Mouse (Mus musculus): ENCODE results near the gene Ppp1r15b. TPM values are rescaled to one million over a fixed set of nuclear protein-coding genes. Genes with fewer than 3 reads are reported as not detected.

Ppp1r15b gene
- total and polyA plus RNA-seq, 3 experiments = 33.1 to 47.6 (median 47.5) TPM

DNA sequence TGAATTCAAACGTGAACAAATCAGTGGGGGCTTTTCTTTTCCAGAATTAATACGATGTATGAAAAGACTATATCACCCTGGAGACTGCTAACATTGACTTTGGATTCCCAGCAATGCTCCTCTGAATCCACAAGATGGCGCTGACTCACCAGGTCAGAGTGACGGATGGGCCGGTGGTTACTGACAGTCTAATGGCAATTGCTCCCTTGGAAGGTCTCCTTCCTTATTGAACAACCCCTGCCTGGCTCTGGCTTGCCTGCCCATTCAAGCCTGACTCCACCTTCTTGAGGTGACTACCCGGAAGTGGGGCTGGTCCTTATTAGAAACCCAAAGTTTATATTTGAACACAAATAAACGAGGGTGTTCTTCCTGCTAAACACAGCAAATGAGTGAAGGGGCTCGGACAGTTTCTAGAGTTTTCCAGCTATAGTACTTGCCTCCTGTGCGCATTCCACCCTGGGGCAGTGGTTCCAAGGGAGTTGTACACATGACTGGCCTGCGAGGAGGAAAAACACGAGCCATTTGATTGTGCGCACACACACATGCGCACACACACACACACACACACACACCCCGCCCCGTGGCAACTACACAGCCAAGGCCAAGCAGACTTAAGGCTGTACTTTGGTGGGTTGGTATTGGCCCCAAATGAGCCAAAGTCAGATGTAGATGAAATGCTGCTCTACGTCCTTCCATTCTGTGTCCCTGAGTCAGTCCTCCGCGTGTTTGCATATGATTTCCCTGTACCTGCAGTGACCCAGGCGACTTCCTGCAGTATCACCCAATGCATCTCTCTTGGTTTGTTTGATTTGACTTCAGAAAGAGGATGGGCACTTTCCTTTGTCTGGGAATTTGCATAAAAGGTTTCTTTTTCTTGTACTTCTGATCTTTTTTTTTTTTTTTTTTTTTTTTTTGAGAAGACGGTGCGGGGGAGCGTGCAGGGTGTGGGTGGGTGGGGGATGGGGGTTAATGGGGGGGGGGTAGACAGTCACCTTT, 15.4 kb downstream of the Ppp1r15b start:
- Histone ChIP-seq H3K36me3 (replicated peaks in 1 of 2; ENCODE audit: control insufficient read depth in 1 of 2, insufficient read depth in 1 of 2, low read length in 1 of 2) (peaks cover 3 to 11% of the 10 kb centered on the region in 2 experiments), H3K4me2 (ENCODE audit: insufficient read depth, low read depth, poor library complexity, severe bottlenecking) (peak overlapping the region; percentile 8; the same call in 1 of the 2 replicates), H3K27me3 (replicated peaks) (no peaks in the 10 kb centered on the region), H3K9ac (ENCODE audit: insufficient read depth, low read depth) (no peak overlapping the region), H3K4me3 (replicated peaks in 1 of 3; ENCODE audit: low read depth in 2 of 3, low read length in 2 of 3, poor library complexity in 1 of 3) (no peak overlapping the region), H3K27ac (ENCODE audit: insufficient read depth, low read depth) (no peak overlapping the region), H3K9me3 (replicated peaks; ENCODE audit: low read length) (peaks cover 9% of the 10 kb centered on the region), H3K4me1 (ENCODE audit: control insufficient read depth in 1 of 2, insufficient read depth in 2 of 2) (peaks cover 6 to 11% of the 10 kb centered on the region in 2 experiments), H3K79me2 (replicated peaks; ENCODE audit: control insufficient read depth, extremely low read depth, insufficient read depth, poor library complexity, severe bottlenecking) (no peaks in the 10 kb centered on the region)
- dilution Hi-C loops (cut with MboI; ENCODE audit: extremely low pct_ligation_motif_present, extremely low pct_unique_long_range_greater_than_20kb, low sequenced_read_pairs) = no loop called here
- TF ChIP-seq JUND (conservative IDR thresholded peaks at IDR 0.05; ENCODE audit: low read depth, low read length) (no peak), ZNF384 (IDR thresholded peaks at IDR 0.05; ENCODE audit: low read depth, low read length) (peak; percentile 84), USF2 (conservative IDR thresholded peaks at IDR 0.05; ENCODE audit: low read depth, low read length) (no peak), MAFK (IDR thresholded peaks at IDR 0.05; ENCODE audit: insufficient replicate concordance, low read length) (no peak), CTCF (conservative IDR thresholded peaks at IDR 0.05 in 1 of 2, IDR thresholded peaks at IDR 0.05 in 1 of 2; ENCODE audit: low read depth in 2 of 2, low read length in 2 of 2) (peak; percentile 71 to 93), RAD21 (IDR thresholded peaks at IDR 0.05; ENCODE audit: low read depth, low read length) (peak; percentile 91), ELF1 (IDR thresholded peaks at IDR 0.05; ENCODE audit: low read depth, low read length) (peak; percentile 70), SMC3 (IDR thresholded peaks at IDR 0.05; ENCODE audit: low read depth, low read length) (peak; percentile 82)
- DNase-seq (ENCODE audit: extremely low read depth) = peak; percentile 68
- in situ Hi-C loops (cut with MboI; ENCODE audit: low pct_ligation_motif_present, low pct_unique_long_range_greater_than_20kb, low sequenced_read_pairs) = no loop called here

DNA sequence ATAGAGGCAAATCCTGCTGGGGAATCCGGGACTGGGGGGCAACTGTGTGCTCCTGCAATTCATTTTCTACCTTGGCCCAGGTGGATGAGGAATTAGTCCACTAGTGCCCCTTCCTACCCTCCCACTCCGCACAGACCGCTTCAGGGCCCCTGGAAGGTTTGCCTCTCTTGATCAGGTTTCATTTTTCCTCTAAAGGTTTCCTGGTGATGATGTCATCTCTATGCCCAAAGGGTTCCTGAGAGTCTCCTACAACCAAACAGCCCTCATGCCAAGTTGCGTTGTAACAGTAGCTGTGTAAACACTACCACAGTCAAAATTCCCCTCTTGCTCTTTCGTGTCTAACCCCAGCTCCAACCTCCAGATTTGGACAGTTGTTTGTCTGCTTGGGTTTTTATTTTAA, 16.4 kb downstream of the Ppp1r15b start:
- in situ Hi-C loops (cut with MboI; ENCODE audit: low pct_ligation_motif_present, low pct_unique_long_range_greater_than_20kb, low sequenced_read_pairs) = no loop called here
- TF ChIP-seq BHLHE40 (IDR thresholded peaks at IDR 0.05; ENCODE audit: low read depth, low read length) = no peak
- TF ChIP-seq HCFC1 (IDR thresholded peaks at IDR 0.05; ENCODE audit: low read depth, low read length) = no peak
- TF ChIP-seq ZMIZ1 (IDR thresholded peaks at IDR 0.05; ENCODE audit: low read depth, low read length) = no peak
- no peak for TF ChIP-seq MAX (IDR thresholded peaks at IDR 0.05; ENCODE audit: low read length)
- TF ChIP-seq RCOR1 (conservative IDR thresholded peaks at IDR 0.05; ENCODE audit: low read depth, low read length) = no peak
- no peak for TF ChIP-seq PAX5 (IDR thresholded peaks at IDR 0.05; ENCODE audit: low read length)
- no peak for TF ChIP-seq POLR2A (IDR thresholded peaks at IDR 0.05; ENCODE audit: low read depth, low read length)
- no peak for TF ChIP-seq MXI1 (IDR thresholded peaks at IDR 0.05; ENCODE audit: low read depth, low read length)
- no peak for TF ChIP-seq MAZ (IDR thresholded peaks at IDR 0.05; ENCODE audit: low read depth, low read length)
- TF ChIP-seq UBTF (IDR thresholded peaks at IDR 0.05; ENCODE audit: low read depth, low read length) = no peak
- no peak for TF ChIP-seq IRF4 (IDR thresholded peaks at IDR 0.05; ENCODE audit: low read depth, low read length)
- no peak for TF ChIP-seq CHD2 (IDR thresholded peaks at IDR 0.05; ENCODE audit: low read length)
- TF ChIP-seq USF2 (conservative IDR thresholded peaks at IDR 0.05; ENCODE audit: low read depth, low read length) = no peak
- no peak for TF ChIP-seq GABPA (IDR thresholded peaks at IDR 0.05; ENCODE audit: insufficient replicate concordance, low read depth, low read length)
- TF ChIP-seq CTCF (conservative IDR thresholded peaks at IDR 0.05 in 1 of 2, IDR thresholded peaks at IDR 0.05 in 1 of 2; ENCODE audit: low read depth in 2 of 2, low read length in 2 of 2) = no peak
- H3K27ac ChIP-seq (ENCODE audit: insufficient read depth, low read depth) = no peak overlapping the region
- no peak for DNase-seq (ENCODE audit: extremely low read depth)
- H3K4me3 ChIP-seq (replicated peaks in 1 of 3; ENCODE audit: low read depth in 2 of 3, low read length in 2 of 3, poor library complexity in 1 of 3) = no peak overlapping the region
- no peak overlapping the region for H3K4me2 ChIP-seq (ENCODE audit: insufficient read depth, low read depth, poor library complexity, severe bottlenecking)
- peaks cover 9% of the 10 kb centered on the region for H3K9me3 ChIP-seq (replicated peaks; ENCODE audit: low read length)
- H3K4me1 ChIP-seq (ENCODE audit: control insufficient read depth in 1 of 2, insufficient read depth in 2 of 2) = peaks cover 6 to 11% of the 10 kb centered on the region in 2 experiments
- H3K79me2 ChIP-seq (replicated peaks; ENCODE audit: control insufficient read depth, extremely low read depth, insufficient read depth, poor library complexity, severe bottlenecking) = no peaks in the 10 kb centered on the region
- H3K36me3 ChIP-seq (replicated peaks in 1 of 2; ENCODE audit: control insufficient read depth in 1 of 2, insufficient read depth in 1 of 2, low read length in 1 of 2) = peaks cover 0 to 6% of the 10 kb centered on the region in 2 experiments
- H3K9ac ChIP-seq (ENCODE audit: insufficient read depth, low read depth) = no peak overlapping the region
- no peaks in the 10 kb centered on the region for H3K27me3 ChIP-seq (replicated peaks)
- dilution Hi-C loops (cut with MboI; ENCODE audit: extremely low pct_ligation_motif_present, extremely low pct_unique_long_range_greater_than_20kb, low sequenced_read_pairs) = no loop called here

Data from CH12.LX (cell line).